Mouse (Mus musculus) right cerebral cortex, adult 2 months (tissue): ENCODE measurements at regions not wholly inside any gene's neighbourhood (a gene's known extent, or its start where the extent isn't known, plus 50 kb on each side); places are given as distances from the start of the nearest gene placed in this dataset.

Source experiments
- DNase-seq, 2 experiments: peaks; one replicate each; pipeline ENCODE4 v3.0.0; 2021 to 2022; ENCODE audit warnings: low spot score in 2 of 2

DNA sequence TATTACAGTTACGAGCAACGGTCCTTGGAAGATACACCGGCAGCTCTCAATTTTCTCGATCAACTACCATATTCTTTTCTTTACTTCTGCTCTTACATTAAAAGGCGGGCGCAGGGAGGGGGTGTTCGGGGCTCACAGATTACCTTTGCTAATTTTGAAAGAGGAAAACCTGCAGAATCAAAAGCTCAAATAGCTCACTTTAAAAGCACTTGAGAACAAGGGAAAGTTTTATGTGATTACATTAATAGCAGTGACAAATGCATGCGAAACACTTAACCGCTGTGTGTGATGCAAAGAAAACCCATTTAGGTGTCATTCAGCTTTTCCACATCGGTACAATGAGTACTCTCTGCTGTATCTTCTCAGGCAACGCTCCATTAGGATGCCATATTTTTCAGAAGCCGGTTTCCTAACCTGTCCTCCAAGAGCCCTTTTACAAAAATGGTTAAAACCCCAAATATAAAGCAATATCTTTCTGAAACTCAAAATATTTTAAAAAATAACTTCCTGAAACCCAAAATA, 412.2 kb downstream of the Klf5 start:
- DNase-seq = no peak

DNA sequence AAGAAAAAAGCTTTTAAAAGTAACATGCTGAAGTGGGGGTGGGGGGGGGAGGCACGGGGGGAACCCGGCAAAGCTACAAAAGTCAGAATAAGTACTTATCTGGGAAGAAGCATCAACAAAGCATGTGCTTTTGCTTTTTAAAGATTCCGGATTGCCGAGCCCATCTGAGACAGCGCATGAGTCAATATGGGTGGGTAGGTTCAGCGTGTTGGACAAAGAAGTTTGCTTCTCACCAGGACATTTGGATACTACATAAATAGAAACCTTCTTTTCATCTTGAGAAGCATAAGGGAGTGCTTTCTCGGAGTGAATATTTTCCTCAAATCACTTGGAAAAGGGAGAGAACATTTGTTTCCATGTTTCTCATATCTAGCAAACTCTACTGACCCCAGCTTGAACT, 414.1 kb downstream of the Klf5 start:
- peak; percentile 35 to 46 for DNase-seq

DNA sequence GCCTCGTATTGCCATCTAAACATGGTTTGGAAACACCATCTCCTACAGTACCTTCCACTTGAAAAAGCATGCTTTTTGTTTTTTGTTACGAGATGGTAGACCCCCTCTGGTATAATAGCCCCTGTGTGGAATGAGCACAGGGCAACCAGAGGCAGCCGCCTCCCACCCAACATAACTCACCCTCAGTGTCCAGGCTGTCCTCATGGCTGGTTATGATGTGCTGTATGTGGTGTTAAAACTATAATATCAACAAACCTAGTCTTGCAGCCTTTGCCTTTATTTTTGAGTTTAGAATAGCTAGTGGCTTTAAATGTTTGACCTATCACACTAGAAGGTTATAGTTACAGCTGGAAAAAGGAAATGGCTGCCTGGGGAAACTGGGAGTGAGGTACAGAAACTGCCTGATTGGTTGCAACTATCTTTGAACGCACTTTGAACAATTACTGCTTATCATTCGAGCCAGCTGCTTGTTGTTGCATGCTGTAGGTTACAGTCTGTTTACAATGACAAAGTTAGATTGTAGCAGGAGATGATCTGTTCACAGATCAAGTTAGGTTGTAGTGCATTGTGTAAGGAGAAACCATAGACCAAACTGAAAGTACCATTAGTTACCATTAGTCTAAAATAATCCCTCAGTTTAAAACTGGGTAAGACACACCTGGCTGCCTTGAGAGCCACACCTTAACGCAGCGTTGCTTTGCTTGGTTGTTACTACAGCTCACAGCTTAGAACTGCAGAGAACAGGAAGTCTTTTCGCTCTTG, 414.8 kb downstream of the Klf5 start:
- no peak for DNase-seq

DNA sequence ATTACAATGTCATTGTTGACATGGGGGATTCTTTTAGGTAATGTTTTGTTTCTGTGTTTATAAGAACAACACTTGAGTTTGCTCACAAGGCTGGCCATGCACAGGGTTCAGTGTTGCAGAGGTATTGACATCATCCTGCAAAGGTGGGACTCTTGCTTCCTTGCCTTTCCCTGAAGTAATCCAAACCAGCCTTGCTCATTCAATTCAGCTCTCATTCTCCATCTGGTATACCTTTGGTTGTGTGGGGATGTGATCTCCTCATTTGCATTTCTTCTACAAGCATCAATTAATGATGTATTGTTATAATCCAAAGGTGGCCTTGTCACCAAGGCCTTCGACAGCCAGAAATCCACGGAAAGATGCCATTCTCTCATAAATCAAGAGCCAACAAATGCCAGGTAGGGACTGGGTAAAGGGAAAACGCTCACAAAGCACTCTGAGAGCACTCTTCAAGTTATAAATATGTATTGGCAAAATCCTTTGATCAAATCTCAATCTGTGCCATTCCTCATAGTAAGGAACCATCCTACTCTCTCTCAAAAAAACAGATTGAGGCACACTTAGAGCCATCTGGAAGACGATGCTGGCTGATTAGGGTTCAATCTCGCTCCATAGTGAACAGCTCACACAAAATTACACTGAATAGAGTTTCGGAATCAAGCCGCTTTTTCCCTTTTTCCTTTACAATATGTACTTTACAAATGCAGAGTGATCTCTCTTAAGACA, 435.1 kb downstream of the Klf5 start:
- DNase-seq = peak in 1 of 2 experiments; percentile 7

DNA sequence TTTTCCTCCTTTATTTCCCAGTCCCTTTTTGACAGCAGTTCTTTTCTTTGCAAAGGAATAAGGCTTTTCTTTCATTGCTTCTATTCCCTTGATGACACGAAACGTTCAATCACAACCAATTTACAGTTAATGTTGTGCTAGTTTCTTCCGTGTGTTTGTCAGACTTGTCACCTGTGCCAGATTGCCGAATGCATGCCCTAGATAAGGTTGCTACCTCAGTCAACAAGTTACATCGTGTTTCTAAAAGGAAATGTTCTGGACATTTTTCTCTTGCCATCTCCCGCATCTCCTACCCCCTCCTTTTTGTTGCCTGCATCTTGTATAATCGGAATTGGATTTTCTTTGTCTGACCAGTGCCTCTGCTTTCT, 435.7 kb downstream of the Klf5 start:
- no peak for DNase-seq

DNA sequence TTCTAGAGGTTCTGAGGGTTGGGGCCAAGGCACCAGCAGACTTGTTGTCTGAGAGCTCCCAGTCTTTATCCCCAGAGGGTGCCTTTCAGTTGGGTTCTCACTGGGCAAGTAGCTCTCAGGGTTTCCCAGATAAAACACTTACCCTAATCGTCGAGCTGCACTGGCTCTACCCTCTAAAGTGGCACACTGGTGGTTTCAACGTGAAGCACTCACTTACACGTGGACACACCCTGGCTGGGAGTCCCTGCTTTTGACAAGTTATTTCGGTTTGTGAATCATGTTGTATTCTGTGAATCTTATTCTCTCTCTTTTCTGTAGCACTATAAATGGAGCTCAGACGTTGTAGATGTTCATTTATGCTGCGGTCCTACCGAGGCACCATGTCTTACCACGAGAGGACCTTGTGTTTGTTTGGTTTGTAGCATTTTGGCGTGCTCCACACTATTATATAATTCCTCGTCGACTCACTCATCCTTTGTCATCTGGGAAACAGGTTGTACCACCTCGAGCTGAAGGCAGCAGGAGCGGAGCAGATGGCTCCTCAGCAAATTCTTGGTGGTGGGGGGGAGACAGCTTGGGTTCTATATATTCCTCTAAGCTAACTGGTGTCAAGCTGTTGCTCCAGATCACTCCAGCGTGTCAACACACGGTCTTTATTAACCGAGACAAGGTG, 445.3 kb downstream of the Klf5 start:
- peak; percentile 31 to 47 for DNase-seq

DNA sequence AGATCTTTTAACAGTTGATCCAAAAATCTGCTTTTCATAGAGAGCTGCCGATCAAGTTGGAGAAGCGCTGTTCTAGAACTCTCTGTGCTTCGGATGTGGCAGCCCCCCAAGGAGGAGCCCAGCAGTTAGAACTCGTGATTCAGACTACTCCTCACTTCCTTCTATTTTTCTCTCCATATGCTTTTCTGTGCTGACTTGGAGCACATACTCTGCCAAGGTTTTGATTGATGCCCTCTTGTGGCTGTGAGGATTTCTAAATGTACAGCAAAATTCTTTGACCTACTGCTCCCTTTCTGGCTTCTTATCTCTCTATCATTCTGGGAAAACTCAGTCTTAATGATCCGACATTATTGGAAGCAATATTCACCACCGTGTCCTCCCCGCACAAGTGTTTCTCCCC, 446.7 kb downstream of the Klf5 start:
- no peak for DNase-seq

DNA sequence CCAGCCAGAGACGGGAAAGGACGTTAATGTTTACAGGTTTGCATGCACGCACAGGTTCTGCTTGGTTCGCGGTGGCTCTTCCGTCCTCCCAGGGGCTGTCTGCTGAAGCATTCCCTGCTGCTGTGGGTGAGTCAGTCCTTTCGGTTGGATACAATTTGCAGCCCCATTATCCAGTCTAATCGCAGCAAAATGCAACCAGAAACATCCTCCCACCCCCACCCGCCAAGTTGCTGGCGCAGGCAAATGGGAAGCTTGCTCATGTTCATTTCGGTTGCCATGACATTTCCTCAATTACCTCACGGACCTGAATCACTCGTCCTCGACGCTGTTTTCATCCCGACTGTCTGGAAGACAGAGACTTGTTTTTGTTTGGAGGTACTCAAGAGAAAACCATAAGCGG, 449.7 kb downstream of the Klf5 start:
- DNase-seq = peak; percentile 51 to 53

DNA sequence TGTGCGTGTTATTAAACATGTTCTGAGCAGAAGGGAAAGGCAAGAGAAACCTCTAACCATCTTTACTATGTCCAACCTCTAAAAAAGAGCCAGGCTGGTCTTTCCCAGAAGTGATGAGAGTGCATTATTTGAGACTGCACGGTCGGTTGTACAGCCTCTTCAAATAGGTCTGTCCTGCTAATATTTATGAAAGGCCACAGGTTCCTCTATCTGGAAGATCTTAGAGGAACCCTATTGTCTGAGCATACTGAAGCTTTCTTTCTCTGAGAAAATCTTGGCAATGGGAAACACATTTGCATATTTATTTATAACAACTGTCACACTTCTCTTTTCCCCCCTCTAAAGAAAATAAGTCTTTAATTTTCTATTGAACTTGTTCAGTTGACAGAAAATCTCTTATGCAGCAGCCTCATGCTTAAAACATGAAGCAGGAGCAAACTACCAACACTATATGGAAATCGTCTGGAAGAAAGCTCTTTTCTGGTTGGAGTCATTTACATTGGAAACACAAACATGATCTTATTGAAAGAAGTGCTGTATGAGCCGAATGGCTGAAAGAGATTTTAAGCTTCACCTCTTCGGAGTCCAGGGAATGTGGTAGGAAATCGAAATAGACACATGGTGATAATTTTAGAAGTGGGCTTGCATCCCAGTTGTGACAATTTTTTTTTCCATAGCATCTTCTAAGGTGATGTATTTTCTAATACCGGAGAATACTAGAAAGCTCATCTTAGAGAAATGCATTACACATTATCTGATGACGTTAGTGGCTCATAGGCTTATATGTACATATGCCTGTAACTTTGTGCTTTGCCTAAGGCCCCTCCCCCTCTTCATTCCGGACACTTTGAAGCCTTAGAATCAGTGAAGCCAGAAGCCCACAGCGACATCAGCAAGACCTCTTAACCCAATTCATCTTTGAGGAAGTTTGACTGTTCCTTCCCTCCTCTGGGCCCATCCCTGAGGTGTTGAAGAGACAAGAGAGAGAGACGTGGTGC, 451.1 kb downstream of the Klf5 start:
- DNase-seq = peak in 1 of 2 experiments; percentile 7

DNA sequence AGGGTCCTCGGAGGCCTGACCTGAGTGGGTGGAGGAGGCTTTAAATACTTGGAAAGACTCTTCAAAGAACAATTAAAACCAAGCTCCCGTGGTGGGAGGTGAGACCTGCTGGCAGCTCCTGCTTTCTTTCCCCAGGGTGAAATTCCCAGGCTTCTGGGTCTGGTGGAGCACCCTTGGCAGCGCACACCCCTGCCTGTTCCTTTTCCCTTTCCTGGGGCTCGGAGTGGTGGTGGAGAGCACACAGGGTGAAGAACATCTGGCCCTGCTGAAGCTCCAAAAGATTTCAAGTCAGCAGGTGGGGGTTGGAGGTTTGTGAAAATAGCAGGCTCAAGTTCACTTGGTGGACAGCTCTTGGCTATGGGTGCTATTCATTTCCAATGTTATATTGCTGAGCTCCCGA, 459.6 kb downstream of the Klf5 start:
- DNase-seq = no peak

DNA sequence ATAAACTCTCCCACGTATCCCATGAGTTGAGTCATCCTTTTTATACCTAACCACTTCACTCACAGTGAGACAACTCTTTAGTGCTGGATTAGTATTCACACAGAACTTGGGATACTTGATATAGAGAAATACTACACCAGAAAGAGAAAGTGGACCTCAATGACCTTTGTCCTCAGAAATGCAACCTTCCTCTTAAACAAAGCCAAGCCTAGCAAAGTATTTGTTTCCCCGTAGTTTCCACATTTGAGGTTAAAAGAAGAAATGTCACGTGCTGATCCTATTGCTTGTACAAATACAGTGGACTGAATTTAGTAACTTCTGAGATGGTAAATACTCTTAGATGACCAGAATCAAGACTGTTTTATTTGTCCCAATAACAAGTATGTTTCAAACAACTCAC, 464.8 kb downstream of the Klf5 start:
- no peak for DNase-seq

DNA sequence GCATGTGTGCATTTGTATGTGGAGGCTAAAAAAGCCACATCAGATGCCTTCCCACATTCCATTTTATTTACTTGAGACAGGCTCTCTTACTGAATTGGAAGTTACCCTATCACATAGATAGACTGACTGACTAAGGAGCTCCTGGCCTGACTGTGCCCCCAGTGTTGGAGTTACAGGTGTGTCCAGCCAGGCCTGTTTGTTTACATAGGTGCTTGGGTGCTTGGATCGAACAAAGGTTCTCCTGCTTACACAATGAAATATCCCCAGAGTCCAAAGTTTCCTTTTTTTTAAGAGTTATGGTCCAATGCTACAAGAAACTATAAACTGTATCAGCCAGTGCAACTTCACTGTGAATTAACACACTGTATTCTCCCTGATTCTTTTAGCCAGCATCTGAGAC, 472.5 kb downstream of the Klf5 start:
- no peak for DNase-seq

DNA sequence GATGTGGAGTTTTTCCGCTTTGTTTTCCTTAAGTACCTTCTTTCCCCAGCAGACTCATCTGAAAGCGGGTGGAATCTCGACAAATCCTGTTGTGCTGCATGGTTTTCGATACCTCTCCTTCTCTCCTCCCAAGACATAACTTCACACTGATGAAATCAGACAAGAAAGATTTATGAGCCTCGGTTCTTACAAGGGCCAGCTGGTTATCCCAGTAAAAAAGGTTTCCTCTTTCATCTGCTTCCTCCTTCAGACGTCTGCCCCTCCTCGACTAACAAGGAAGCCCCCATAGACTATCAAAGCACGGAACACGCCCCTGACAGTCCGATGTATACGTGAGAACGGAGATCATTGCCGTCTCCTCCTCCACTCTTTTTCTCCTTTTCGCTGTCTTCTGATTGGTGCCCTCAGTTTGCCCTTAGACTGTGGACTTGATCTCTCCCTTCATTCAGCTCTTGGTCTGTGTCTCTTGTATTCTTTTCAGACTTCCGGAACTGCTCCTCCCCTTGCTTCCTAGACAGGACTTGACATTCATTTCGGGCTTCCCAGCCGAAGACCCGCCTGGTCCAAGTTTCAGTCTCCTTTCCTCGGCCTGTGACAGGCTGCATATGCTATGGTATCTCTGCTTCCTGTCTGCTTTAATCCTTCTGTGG, 474.4 kb downstream of the Klf5 start:
- DNase-seq = no peak

DNA sequence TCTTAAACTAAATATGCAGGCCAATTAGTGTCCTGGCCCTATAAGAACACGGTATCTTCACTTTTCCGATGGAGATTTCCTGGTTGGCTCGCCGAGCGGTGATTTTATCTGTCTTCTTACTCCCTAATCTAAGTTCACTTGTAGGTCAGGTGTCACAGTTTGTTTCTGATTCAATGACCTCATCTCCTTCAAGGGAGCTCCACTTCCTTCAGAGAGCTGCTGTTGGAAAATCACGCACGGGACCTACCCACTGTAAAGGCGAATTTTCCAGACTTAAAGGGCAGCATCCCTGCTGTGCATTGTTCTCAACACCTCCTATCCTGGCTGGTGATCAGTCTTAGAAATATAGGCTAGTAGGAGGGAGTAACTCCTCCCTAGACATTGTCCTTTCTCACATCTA, 480.0 kb downstream of the Klf5 start:
- DNase-seq = no peak

DNA sequence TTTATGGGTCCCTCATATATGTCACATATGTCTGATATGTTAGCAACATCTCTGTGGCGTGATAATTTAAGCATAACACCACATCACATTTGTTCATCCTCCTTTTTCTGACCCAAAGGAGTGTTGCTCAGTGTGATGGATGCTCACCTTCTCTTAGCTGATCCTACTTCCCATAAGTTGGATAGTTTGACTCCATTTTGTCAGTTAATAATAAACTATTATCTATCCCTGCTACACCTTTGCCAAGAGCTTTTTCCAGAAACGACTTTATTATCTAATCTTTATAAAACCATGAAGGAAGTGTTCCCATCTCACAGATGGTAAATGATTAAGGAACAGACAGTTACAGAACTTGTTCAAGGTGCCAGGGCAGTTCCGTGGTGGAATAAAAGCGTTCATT, 480.5 kb downstream of the Klf5 start:
- DNase-seq = no peak

DNA sequence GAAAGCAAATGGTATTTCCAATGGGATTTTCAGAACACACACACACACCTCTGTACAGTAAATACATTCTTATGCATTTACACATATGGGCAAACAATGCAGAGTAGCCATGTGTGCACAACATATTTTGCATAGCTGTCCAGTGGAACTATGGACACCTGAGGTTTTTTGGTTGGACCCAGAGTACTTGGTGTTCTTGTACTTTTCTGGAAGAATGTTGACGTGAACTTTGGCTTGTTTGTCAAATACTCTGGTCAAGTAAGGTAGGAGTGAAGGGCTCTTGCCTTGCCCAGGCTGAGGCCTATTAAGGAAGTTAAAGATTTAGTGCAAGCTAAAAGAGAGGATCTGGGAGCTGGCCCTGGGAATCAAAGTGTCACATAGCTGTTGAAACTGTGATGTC, 485.2 kb downstream of the Klf5 start:
- DNase-seq = no peak

DNA sequence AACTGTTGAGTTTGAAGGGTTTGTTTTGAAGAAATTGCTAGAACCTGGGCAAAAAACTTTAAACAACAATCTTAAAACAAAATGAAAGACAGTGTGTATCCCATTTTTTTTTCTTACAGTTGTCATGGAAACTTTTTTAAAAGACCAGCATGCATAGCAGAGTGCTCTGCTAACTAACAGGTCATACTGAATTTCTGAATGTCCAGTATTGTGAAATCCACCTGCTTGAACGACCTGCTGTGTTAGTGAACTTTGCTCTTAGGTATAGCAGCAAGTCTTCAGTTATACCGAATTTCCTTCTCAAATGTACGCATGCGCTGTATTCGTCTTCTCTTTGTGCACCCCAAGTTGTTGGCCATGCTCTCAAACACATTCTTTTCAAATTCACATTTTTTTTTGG, 486.6 kb downstream of the Klf5 start:
- DNase-seq = no peak

DNA sequence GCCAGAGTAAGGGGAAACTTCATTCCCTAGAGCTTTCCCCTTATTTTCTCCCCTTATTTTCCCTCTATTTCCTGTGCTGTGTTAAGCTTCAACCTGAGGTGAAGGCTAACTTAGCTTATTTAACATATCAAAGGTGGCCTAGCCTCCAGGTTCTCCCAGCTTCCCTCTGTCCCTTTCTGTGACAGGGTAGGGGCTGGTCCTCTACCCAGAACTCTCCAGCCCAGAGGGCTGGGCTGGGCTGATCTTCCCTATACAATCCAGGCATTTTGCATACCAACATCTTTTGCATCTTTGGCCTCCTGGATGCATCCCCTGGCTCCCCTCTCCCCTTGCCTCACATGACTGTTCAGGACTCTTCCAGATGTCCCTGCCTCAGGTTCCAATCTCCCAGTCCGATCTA, 487.9 kb downstream of the Klf5 start:
- no peak for DNase-seq

DNA sequence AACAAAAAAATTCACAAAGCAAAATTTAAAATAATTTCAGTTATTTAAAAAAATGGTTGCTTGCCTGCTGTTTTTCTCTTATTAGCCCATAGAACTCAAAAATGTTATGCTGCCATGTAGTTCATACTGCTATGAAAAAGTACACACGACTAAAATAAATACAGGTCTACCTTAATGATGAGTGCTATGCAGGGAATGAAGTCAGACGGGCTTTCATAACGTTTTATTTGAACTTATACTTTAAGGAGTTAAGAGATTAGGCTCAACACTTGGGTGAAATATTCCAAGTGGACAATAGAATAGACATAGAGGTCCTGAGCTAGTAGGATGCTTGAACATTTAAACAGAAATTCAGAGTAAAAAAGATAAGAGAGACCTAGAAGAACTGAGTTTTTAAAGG, 489.7 kb downstream of the Klf5 start:
- no peak for DNase-seq

DNA sequence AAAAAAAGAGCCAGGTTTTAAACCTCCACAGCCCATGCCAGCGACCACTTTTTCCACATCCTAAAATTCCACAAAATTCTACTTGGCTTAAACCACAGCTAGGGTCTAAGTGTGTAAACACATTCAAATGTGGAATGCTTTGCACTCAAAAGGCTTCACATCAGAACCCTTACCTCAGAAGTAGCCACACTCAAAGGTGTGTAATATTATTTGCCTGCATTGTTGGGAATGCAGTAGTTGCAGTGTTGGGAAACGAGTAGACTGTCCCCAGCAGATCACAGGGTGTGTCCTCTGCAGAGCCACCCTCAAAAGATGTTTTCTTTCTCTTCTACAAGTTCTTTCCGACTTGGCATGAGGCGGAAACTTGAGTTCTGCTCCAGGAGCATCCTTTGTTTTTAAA, 488.2 kb downstream of the Klf12 start:
- DNase-seq = no peak

DNA sequence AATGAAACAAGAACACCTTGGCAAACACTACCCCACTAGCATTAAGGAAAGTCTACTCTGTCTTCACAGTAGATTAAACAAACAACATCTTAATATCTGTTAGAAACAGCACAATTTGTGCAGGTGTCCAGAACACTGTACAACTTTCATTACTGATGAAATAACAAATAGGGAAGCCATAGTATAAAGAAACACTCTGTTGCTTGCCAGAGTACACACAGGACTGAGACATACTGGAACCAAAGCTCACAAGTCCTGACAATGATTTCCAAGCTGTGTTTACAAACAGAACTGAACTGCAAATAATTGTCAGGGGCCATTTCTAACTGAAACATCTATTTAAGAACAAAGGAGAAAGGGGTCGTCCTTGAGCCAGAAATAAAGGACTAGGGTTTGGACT, 478.4 kb downstream of the Klf12 start:
- DNase-seq = no peak
